Mouse (Mus musculus) bone marrow, adult 2 months (tissue): ENCODE measurements around the gene Gnat1. TPM values are rescaled to one million over a fixed set of nuclear protein-coding genes. Genes with fewer than 3 reads are reported as not detected.

Source experiments
- H3K27ac ChIP-seq: fragments of 200-500 bp; 2 replicates; pipeline ENCODE4 v1.5.1; 2012; ENCODE audit warnings: low read depth, mild to moderate bottlenecking, control low read depth, inconsistent platforms, low read length; ENCODE audit not compliant: control insufficient read depth, poor library complexity, insufficient read depth
- H3K4me1 ChIP-seq: fragments of 200-500 bp; 2 replicates; pipeline ENCODE4 v1.6.1; 2011; ENCODE audit warnings: low read length; ENCODE audit not compliant: control insufficient read depth, insufficient read depth
- H3K4me3 ChIP-seq: fragments of 200-500 bp; replicated peaks from 2 replicates; pipeline ENCODE3; 2011; ENCODE audit warnings: mild to moderate bottlenecking, low read depth, low read length, control low read depth; ENCODE audit not compliant: control insufficient read depth
- CTCF ChIP-seq: fragments of 200-500 bp; IDR thresholded peaks from 2 replicates; pipeline ENCODE4 v1.5.1; 2011; ENCODE audit warnings: low read length, control low read depth; ENCODE audit not compliant: control insufficient read depth, insufficient read depth
- POLR2A ChIP-seq: fragments of 200-500 bp; IDR thresholded peaks from 2 replicates; pipeline ENCODE4 v1.6.1; 2011; ENCODE audit warnings: low read depth, mild to moderate bottlenecking, control low read depth, low read length, borderline replicate concordance; ENCODE audit not compliant: control insufficient read depth
- WGBS: fragments of 180-500 bp; shearing (Covaris S2); methylation state at CpG from one replicate; pipeline ENCODE4 v1.1.7; 2018; 5-methylcytosine and 5-hydroxymethylcytosine counted together
- polyA plus RNA-seq: library from polyadenylated mRNA; stranded (reverse); fragments of >200 nt; gene quantifications from 2 replicates; pipeline ENCODE4 v1.2.4, GENCODE M21; 2011; ENCODE audit warnings: low replicate concordance; ENCODE audit not compliant: missing spikeins, insufficient read depth, insufficient read length

Gene Gnat1
- polyA plus RNA-seq, 1 experiment: not detected

DNA sequence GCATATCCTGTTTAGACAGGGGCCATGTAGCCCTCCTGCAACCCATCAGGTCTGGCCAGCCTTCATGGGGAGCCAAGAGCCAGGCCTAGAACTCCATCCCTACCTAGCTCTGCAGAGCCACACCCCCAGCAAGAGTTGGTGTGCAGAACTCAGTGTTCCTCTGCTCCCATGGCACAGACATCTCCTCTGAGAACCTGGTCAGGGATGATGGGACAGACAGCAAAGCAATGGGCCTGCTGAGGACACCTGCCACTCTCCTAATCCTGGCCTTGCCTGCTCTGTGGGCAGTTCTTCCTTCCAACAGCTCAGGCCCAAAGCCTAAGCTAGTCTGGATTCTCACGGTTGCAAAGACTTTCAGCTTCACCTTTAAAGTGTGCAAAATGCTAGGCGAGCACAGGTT is 36.1 kb upstream of the Gnat1 start:
- Histone ChIP-seq H3K27ac (no peak overlapping the region), H3K4me3 (no peak overlapping the region), H3K4me1 (no peaks in the 10 kb centered on the region)
- WGBS: 64% methylated on average over 2 of the region's 2 CpGs
- TF ChIP-seq POLR2A: no peak
- TF ChIP-seq CTCF: no peak

DNA sequence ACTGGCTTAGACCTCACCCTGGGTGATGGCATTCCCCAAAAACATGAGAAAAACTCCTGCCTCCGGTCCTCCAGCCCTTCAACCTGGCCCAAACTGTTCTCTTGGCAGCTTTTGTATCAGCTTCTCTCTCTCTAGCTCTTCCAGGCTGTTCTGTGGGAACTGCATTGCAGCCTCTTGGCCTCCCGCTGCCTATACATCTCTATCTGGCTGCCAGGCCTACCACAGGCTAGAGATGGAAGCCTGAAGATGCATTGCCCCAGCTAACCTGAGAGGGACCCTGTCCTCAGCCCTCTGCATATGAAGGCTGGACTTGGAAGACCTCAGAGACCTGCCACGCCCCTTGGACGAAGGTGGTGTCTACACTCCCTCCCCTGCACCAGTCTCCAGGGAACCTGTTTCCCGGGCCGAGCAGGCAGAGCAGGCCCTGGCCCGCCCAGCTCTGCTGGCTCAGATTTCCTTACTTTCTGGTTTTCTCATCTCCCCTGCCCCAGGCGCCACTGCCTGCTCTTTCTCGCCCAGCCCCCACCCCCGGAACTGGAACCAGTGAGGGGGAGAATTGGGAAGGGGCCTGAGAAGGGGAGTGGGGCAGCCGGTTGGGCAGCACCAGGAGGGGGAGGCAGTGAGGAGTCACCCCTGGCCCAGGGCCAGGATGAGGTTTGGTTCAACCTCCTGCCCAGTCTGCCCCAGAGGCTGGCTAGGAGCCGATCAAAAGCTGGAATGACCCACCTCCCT is 34.9 kb upstream of the Gnat1 start:
- Histone ChIP-seq H3K4me3 (no peak overlapping the region), H3K27ac (no peak overlapping the region), H3K4me1 (no peaks in the 10 kb centered on the region)
- TF ChIP-seq CTCF: no peak
- TF ChIP-seq POLR2A: no peak
- 36% methylated on average over 12 of the region's 12 CpGs for WGBS

DNA sequence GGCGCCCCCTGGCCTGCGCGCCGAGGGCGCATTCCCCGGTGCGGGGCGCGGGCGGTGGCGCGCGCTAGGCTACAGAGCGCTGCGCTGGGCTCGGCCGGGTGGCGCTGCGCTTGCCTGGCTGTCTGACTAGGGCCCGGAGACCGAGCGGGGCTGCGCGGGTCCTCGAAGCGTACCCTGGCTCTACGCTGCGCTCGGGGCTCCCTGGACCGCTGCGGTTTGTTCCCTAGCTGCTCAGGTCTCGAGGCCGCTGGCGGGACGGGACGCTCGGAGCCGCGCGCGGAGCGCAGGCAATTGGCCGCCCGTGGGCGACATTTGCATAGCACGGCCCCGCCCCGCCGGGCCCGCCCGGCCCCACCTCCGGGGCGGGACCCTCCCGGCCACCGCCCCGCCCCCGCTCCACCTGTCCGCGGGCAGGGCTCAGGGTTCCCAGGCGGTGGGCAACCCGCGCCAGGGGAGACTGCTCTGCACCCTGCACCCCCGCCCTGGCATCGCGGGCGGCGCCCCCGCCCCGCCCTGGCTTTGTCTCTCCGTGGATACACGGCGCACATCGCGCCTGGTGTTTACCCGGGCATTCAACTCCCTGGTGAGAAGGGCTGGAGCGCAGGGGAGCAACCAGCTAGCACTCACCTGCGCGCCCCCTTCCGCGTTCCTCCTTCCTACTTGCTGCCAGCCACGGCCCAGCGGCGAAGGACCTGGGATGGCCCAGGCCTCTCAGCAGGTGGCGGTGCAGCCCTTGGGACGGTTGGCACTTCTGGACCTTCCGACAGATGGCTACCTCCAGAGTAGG is 30.4 kb upstream of the Gnat1 start, which contains the start of gene Sema3f:
Gene Sema3f (minus strand): TSS at position 779 of the 787 bp plus-strand sequence.
- no peaks in the 10 kb centered on the region; the same call in 1 of the 2 replicates for H3K4me1 ChIP-seq
- 3% methylated on average over 83 of the region's 86 CpGs for WGBS
- peak; percentile 31; the same call in 1 of the 2 replicates for TF ChIP-seq POLR2A
- TF ChIP-seq CTCF: peak; percentile 17; the same call in 1 of the 2 replicates
- H3K27ac ChIP-seq: no peak within 1 kb of the TSS; the same call in 1 of the 2 replicates
- H3K4me3 ChIP-seq: peak within 1 kb of the TSS; percentile 39

DNA sequence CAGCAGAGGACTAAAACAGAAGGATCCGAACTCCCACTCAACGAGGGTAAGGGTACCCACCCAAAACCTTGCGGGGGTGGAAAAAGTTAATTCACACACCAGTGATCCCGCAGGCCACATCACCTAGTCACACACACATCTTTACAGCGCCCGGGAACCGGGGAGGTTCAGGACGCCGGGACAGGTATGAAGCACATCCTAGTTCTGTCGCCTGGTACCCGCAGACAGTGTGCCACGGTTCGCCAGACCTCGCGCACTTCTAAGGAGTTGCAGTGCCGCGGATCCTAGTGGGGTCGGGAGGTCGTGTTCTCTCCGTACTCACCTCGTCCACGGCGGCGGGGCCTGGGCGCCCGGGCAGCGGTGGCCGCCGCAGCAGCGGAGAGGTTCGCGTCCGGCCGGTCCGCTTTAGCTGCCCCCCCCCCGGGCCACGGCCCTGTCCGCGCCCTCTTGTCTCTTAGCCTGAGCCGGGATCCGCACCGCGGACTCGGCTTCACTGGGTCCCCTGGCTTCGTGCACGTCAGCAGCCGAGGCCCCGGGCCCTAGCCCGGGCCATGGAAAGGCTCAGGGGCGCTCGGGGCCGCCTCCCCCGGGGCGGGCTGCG is 29.7 kb upstream of the Gnat1 start:
- WGBS: 2% methylated on average over 55 of the region's 55 CpGs
- TF ChIP-seq POLR2A (no peak), CTCF (no peak)
- Histone ChIP-seq H3K4me1 (no peaks in the 10 kb centered on the region; the same call in 1 of the 2 replicates), H3K4me3 (no peak overlapping the region), H3K27ac (no peak overlapping the region; the same call in 1 of the 2 replicates)

DNA sequence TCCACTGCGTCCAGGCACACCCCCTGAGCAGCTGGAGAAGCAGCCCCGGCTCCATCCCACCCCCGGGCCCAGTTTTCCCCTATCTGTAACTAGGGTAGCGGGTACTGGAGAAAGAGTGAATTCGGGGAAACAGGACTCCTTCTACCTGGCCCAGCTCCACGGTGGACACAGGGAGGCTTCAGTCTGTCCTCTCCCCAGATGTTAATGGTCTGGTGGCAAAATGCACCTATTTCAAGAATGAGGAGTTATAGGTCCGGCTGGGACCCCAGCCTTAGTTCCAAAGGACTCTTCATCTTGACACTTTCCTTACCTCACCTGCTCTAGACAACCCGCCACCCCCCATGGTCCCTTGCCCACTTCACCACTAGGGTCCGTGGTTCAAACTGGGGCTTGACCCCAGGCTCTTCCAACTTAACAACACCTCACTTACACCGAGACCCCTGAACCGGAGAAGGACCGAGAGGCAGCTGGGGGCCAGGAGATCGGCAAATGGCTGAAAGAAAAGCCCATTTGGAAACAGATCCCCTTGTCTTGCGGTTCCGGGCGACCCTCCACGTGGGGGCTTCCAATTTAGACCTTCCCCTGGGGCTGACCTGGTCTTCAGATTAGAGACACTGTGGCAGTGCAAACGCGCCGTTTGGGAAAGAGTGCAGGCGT is 29.1 kb upstream of the Gnat1 start:
- H3K27ac ChIP-seq: no peak overlapping the region
- TF ChIP-seq POLR2A: no peak
- no peak overlapping the region for H3K4me3 ChIP-seq
- WGBS: 11% methylated on average over 21 of the region's 21 CpGs
- no peaks in the 10 kb centered on the region; the same call in 1 of the 2 replicates for H3K4me1 ChIP-seq

DNA sequence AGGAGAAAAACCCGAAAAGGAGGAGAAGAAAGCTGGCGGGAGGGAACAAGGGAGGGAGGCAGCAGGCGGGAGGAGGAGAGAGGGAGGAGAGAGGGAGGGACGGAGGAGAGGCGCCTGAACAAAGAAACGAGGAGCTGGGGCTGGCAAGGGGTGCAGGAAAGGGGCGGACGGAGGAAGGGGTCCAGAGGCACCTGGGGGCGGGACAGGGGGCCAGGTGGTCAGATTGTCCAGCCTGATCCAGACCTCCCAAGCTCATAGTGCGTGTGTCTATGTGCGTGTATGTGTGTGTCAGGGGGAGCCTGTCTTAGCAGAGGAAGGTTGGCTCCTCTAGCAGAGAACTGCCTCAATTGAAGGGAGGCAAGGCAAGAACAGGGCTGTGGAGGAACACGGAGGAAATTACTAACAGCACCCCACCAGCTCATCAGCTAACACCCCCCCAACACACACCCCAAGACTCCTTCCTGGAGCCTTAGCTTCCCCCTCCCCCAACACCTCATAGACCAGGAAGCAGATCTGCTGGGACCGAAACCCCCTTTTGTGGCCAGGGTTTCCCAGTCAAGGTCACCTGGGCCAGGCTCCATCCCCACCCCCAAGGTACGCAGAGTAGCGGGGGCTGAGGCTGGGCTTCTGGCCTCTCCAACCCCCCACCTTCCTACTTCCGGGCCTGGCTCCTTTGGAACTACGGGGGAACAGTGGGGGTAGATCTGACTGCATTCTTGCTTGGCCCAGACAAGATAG is 28.4 kb upstream of the Gnat1 start:
- Histone ChIP-seq H3K4me1 (no peaks in the 10 kb centered on the region; the same call in 1 of the 2 replicates), H3K27ac (no peak overlapping the region), H3K4me3 (no peak overlapping the region)
- TF ChIP-seq POLR2A (no peak), CTCF (no peak)
- WGBS: 6% methylated on average over 17 of the region's 17 CpGs

DNA sequence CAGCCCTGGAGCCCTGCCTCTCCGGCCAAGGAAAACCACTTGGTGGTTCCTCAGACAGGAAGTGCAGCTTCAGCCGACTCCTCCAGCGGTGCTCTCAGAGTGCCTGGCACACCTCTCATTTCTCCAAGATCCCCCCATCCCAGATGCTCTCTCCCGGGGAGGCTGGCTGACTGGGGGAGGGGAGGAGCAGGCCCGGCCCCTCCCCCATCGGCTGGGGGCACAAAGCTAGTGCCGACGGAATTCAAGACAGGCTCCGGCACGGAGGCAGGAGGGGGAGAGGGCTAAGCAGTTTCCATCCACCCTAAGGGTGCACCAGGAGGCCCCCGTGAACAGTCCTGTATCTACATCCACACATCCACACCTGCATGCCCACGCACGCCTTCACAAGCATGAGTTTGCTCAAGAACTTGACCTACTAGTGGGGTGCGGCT is 27.3 kb upstream of the Gnat1 start:
- 15% methylated on average over 14 of the region's 14 CpGs for WGBS
- Histone ChIP-seq H3K27ac (no peak overlapping the region), H3K4me3 (no peak overlapping the region), H3K4me1 (no peaks in the 10 kb centered on the region; the same call in 1 of the 2 replicates)
- no peak for TF ChIP-seq POLR2A
- TF ChIP-seq CTCF: no peak
